8 mouse cellular contexts compared by ENCODE assay signal in genomic region chr10:94943401-94943845, GRCm38 (mm10). TPM values are rescaled to one million over a fixed set of nuclear protein-coding genes. Genes with fewer than 3 reads are reported as not detected.
DNase-seq lines count a peak whose midpoint lies in the region; ATAC-seq lines count a peak whose summit lies in the region.

No protein-coding gene starts in this region.

- H3K4me1 ChIP-seq in megakaryocyte, embryonic 14.5 days = peaks cover 75% of the 10 kb centered on the region

- intact Hi-C loops in heart, postnatal 10 days (cut with DNase I) = no loop called here
- intact Hi-C loops in left cerebral cortex, postnatal 25 days (cut with DNase I) = loop anchor here (2.0 kb wide), 2 partner anchors 39 to 115 kb away; no protein-coding TSS in a partner anchor

- peak; percentile 20 for ATAC-seq in erythroblast, adult 5-6 weeks (replicated peaks; ENCODE audit: low FRiP score, poor library complexity, severe bottlenecking)

- DNase-seq in adrenal gland, adult (ENCODE audit: inconsistent age in 2 of 2, low spot score in 1 of 2) = peak; percentile 55 to 60
- no peak for DNase-seq in adrenal gland, adult 8-10 months
- DNase-seq in ZHBTc4 (ENCODE audit: low read depth, low spot score) = peak; percentile 65
- DNase-seq in heart, postnatal 10 days = peak; percentile 56 to 59
- peak; percentile 61 to 63 for DNase-seq in left cerebral cortex, postnatal 25 days (ENCODE audit: low spot score in 2 of 2)
- DNase-seq in right cerebral cortex, postnatal 14 days = peak; percentile 48

- H3K9me3 ChIP-seq in megakaryocyte, embryonic 14.5 days = no peaks in the 10 kb centered on the region

- H3K4me3 ChIP-seq in megakaryocyte, embryonic 14.5 days (replicated peaks) = peak overlapping the region; percentile 100

- H3K27me3 ChIP-seq in megakaryocyte, embryonic 14.5 days (replicated peaks) = no peaks in the 10 kb centered on the region

- peaks cover 18% of the 10 kb centered on the region for H3K36me3 ChIP-seq in megakaryocyte, embryonic 14.5 days (replicated peaks; ENCODE audit: low read length)

RNA-seq across cellular contexts. Expression of gene Plxnc1, which starts 1.2 kb away (rescaled TPM):
- 10 to 100 TPM in 2 of 4 experiments, 1 to 10 TPM in 2; 1.5 to 30.4 (median 13.9) TPM for total RNA-seq in adrenal gland, adult 8-10 months (2022)
- 16.9 and 19.0 TPM in 2 replicates for total RNA-seq in erythroblast, adult 5-6 weeks (2015; ENCODE audit: low replicate concordance)
- total RNA-seq in erythroblast, adult 5-6 weeks (2017; ENCODE audit: low replicate concordance) = 18.7 and 40.6 TPM in 2 replicates
- total RNA-seq in heart, postnatal 10 days (2021) = 1 to 10 TPM; 5.2 to 5.6 TPM
- 10 to 100 TPM; 40.8 to 43.9 TPM for total RNA-seq in left cerebral cortex, postnatal 25 days (2021)
- polyA plus RNA-seq in megakaryocyte, embryonic 14.5 days (2012; ENCODE audit: insufficient read depth, low replicate concordance) = 3.7 and 6.1 TPM in 2 replicates
